Mouse (Mus musculus) embryonic fibroblast, embryonic 13.5 days (primary cell): ENCODE data around the gene Ank3.

Source experiments
- CTCF ChIP-seq: IDR thresholded peaks from 2 replicates; pipeline ENCODE4 v1.5.1; 2011; ENCODE audit warnings: mild to moderate bottlenecking, control low read depth, low read length, moderate library complexity, borderline replicate concordance; ENCODE audit not compliant: insufficient read depth
- POLR2A ChIP-seq: IDR thresholded peaks from 2 replicates; pipeline ENCODE4 v1.6.1; 2011; ENCODE audit warnings: low read depth, mild to moderate bottlenecking, control low read depth, low read length, moderate library complexity

DNA sequence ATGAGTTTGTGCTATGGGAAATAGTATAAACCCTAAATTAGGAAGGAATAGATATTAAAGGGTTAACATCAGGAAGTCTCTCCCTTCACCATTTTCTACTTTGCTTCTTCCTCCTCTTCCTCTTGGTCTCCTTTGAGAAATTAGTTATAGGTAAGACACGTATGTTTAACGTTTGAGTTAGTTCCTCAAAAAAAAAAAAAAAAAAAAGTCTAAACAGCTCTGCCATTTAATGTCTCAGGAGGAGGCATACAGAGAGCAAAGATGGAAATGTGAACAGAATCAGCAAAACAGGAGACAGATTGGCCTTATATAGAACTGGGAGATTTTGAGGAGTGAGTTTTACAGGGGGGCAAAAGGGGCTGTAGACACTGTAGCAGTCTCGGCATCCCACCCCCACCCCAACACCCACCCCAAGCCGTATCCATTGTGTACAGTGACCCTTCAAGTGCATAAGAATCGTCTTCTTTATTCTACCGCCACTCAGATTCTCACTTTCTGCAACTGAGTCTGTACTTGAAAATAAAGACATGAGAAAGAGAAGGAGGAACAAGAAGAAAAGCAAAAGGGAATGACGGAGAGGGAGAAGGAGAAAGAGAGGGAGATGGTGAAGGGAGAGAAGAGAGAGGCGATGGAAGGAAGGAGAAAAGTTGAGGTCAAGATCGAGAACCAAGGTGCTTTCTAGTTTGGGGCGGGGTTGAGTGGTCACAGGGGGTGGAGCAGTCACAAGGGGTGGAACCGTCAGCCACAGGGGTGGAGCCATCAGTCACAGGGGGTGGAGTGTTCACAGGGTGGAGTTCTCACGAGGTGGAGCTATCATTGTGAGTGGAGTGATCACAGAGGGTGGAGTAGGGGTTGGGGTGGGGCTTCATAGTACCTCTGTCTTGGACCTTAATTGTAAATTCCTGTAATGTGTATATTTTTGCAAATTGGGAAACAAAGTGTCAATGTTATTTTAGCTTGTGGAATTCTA is 509.5 kb downstream of the Ank3 start:
- TF ChIP-seq CTCF (no peak), POLR2A (no peak)
